Mouse (Mus musculus): ENCODE measurements around the gene Gins3.
"Not testable (repeated sequence)": the region's sequence is repeated elsewhere in the genome, so short reads cannot be mapped to it uniquely, and the experiment has no call there.

- TF ChIP-seq EP300, CTCF (IDR thresholded peaks at IDR 0.05; ENCODE audit: low read depth): not testable (repeated sequence)
These were observed 32.7 kb downstream of the Gins3 start for GRCm38 (mm10) chr8:95665813-95666452.

All from liver, postnatal 0 days (tissue).